Mouse (Mus musculus): ENCODE data around the gene Stmn3.

DNA sequence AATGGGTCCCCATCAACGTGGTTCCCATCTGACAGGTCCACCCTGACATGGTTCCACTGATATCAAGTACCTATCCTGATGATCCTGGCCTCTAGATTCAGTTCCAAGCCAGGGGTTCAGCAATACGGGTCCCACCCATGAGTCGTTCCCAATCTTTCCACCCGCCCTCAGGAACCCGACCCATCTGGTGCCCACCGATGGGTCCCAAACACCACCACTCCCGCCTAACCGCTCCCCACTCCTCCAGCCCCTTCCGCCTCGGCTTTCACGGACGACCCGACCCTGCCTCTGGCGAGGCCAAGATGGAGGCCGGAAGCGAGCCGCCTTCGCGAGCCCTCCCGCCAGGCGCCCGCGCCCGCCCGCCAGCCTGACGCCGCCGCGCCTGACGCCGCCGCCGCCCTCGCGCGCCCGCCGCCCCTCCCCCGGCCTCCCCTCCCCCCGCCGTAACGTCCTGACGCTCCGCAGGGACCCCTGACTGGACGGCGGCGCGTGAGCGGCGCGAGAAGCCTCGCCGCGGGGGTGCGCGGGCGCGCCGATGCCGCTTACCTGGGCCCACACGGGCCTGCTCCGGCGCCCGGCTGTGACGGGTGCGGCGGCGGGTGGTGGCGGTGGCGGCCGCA lies 26.9 kb downstream of the Stmn3 start:
- TF ChIP-seq POLR2A (IDR thresholded peaks at IDR 0.05; ENCODE audit: low read depth, low read length), result no peak
- no peak for TF ChIP-seq CTCF (conservative IDR thresholded peaks at IDR 0.05; ENCODE audit: insufficient read depth, insufficient read length, low read depth, low read length)

Data from kidney, adult 2 months (tissue).